8 mouse cellular contexts compared by ENCODE assay signal in genomic region chr4:129461183-129461960, GRCm38 (mm10). TPM values are rescaled to one million over a fixed set of nuclear protein-coding genes. Genes with fewer than 3 reads are reported as not detected.
DNase-seq lines count a peak whose midpoint lies in the region; ATAC-seq and TF ChIP-seq lines count a peak whose summit lies in the region.

Bsdc1 (plus strand) TSS chr4:129461581.

- H3K9ac ChIP-seq in heart, embryonic 15.5 days, result peak within 1 kb of the TSS; percentile 94
- peak within 1 kb of the TSS; percentile 98 for H3K9ac ChIP-seq in liver, embryonic 14.5 days (replicated peaks)
- peak within 1 kb of the TSS; percentile 66 for H3K9ac ChIP-seq in neural tube, embryonic 11.5 days (ENCODE audit: low read length)
- H3K9ac ChIP-seq in stomach, postnatal 0 days (ENCODE audit: low read length), result peak within 1 kb of the TSS; percentile 88

- no peaks in the 10 kb centered on the region for H3K9me3 ChIP-seq in forebrain, embryonic 10.5 days
- H3K9me3 ChIP-seq in heart, embryonic 15.5 days (replicated peaks), result no peaks in the 10 kb centered on the region
- H3K9me3 ChIP-seq in liver, embryonic 14.5 days (ENCODE audit: control insufficient read depth, low read length), result no peaks in the 10 kb centered on the region
- H3K9me3 ChIP-seq in neural tube, embryonic 11.5 days (ENCODE audit: control insufficient read depth, low read length), result no peaks in the 10 kb centered on the region
- H3K9me3 ChIP-seq in stomach, postnatal 0 days (ENCODE audit: control insufficient read depth, low read length), result no peaks in the 10 kb centered on the region

- no peaks in the 10 kb centered on the region for H3K27me3 ChIP-seq in forebrain, embryonic 10.5 days (ENCODE audit: poor library complexity, severe bottlenecking)
- H3K27me3 ChIP-seq in heart, embryonic 15.5 days, result no peaks in the 10 kb centered on the region
- H3K27me3 ChIP-seq in liver, embryonic 14.5 days (ENCODE audit: control insufficient read depth, insufficient read depth, low read length), result no peaks in the 10 kb centered on the region
- H3K27me3 ChIP-seq in neural tube, embryonic 11.5 days (ENCODE audit: control insufficient read depth, insufficient read depth, low read length), result no peaks in the 10 kb centered on the region
- no peaks in the 10 kb centered on the region for H3K27me3 ChIP-seq in stomach, postnatal 0 days (ENCODE audit: control insufficient read depth, insufficient read depth, low read length)

- H3K36me3 ChIP-seq in forebrain, embryonic 10.5 days (replicated peaks), result peaks cover 25% of the 10 kb centered on the region
- H3K36me3 ChIP-seq in heart, embryonic 15.5 days, result peaks cover 14% of the 10 kb centered on the region
- H3K36me3 ChIP-seq in liver, embryonic 14.5 days (replicated peaks; ENCODE audit: control insufficient read depth, insufficient read depth, low read depth), result peaks cover 20% of the 10 kb centered on the region
- peaks cover 3% of the 10 kb centered on the region for H3K36me3 ChIP-seq in neural tube, embryonic 11.5 days (ENCODE audit: control insufficient read depth, insufficient read depth, low read length)
- peaks cover 10% of the 10 kb centered on the region; the same call in 1 of the 2 replicates for H3K36me3 ChIP-seq in stomach, postnatal 0 days (ENCODE audit: control insufficient read depth, insufficient read depth, low read length)

- H3K27ac ChIP-seq in forebrain, embryonic 10.5 days, result peak within 1 kb of the TSS; percentile 89
- H3K27ac ChIP-seq in heart, embryonic 15.5 days, result peak within 1 kb of the TSS; percentile 88
- H3K27ac ChIP-seq in liver, embryonic 14.5 days, result peak within 1 kb of the TSS; percentile 99
- peak within 1 kb of the TSS; percentile 77 for H3K27ac ChIP-seq in neural tube, embryonic 11.5 days (ENCODE audit: low read depth, low read length)
- H3K27ac ChIP-seq in stomach, postnatal 0 days (replicated peaks), result peak within 1 kb of the TSS; percentile 87

- WGBS in forebrain, embryonic 10.5 days, result under 1% methylated on average over 46 of the region's 46 CpGs
- under 1% methylated on average over 46 of the region's 46 CpGs for WGBS in heart, embryonic 15.5 days
- under 1% methylated on average over 45 of the region's 46 CpGs for WGBS in liver, embryonic 14.5 days (ENCODE audit: insufficient replicate concordance)
- WGBS in neural tube, embryonic 11.5 days, result under 1% methylated on average over 46 of the region's 46 CpGs
- WGBS in stomach, postnatal 0 days, result under 1% methylated on average over 46 of the region's 46 CpGs

- TF ChIP-seq EP300 in liver, embryonic 14.5 days (IDR thresholded peaks at IDR 0.05; ENCODE audit: low read depth), result no peak
- TF ChIP-seq EP300 in stomach, postnatal 0 days (optimal IDR thresholded peaks at IDR 0.05), result peak; percentile 90

- DNase-seq in CD8-positive naive resting alpha-beta T cell, adult 2 months (ENCODE audit: low read depth in 2 of 2, low spot score in 2 of 2), result peak; percentile 99 to 100
- peak; percentile 100 for DNase-seq in c-Kit-positive CD71-negative TER-119-negative erythroid progenitor cells, embryonic 14.5 days (ENCODE audit: low read depth)
- DNase-seq in forebrain, embryonic 10.5 days (ENCODE audit: extremely low spot score, low spot score), result peak; percentile 100
- peak; percentile 100 for DNase-seq in kidney, postnatal 25 days
- peak; percentile 100 for DNase-seq in liver, embryonic 14.5 days (ENCODE audit: low read depth in 3 of 3, low spot score in 3 of 3)
- peak; percentile 99 for DNase-seq in neural tube, embryonic 11.5 days (ENCODE audit: low spot score)
- peak; percentile 100 for DNase-seq in stomach, postnatal 0 days (ENCODE audit: low spot score)

- ATAC-seq in heart, embryonic 15.5 days (replicated peaks; ENCODE audit: insufficient number of reproducible peaks, insufficient read depth, low FRiP score, low read depth), result peak; percentile 98
- peak; percentile 92 for ATAC-seq in liver, embryonic 14.5 days (ENCODE audit: insufficient read depth)
- peak; percentile 97 for ATAC-seq in neural tube, embryonic 11.5 days (ENCODE audit: insufficient read depth, low FRiP score, low TSS enrichment)
- peak; percentile 98 for ATAC-seq in stomach, postnatal 0 days (ENCODE audit: low FRiP score, low TSS enrichment)

- peak within 1 kb of the TSS; percentile 77 for H3K4me3 ChIP-seq in forebrain, embryonic 10.5 days
- H3K4me3 ChIP-seq in heart, embryonic 15.5 days, result peak within 1 kb of the TSS; percentile 99
- H3K4me3 ChIP-seq in liver, embryonic 14.5 days (ENCODE audit: insufficient read depth in 1 of 2, low read depth in 2 of 2, low read length in 2 of 2), result peak within 1 kb of the TSS; percentile 83 to 93
- H3K4me3 ChIP-seq in neural tube, embryonic 11.5 days (ENCODE audit: low read depth, low read length), result peak within 1 kb of the TSS; percentile 95
- H3K4me3 ChIP-seq in stomach, postnatal 0 days (ENCODE audit: low read depth, low read length), result peak within 1 kb of the TSS; percentile 93

- TF ChIP-seq CTCF in liver, embryonic 14.5 days (IDR thresholded peaks at IDR 0.05; ENCODE audit: low read depth), result no peak
- no peak; the same call in 1 of the 2 replicates for TF ChIP-seq CTCF in stomach, postnatal 0 days (IDR thresholded peaks at IDR 0.05; ENCODE audit: low read depth)

- peaks cover 17% of the 10 kb centered on the region for H3K4me1 ChIP-seq in forebrain, embryonic 10.5 days
- peaks cover 15% of the 10 kb centered on the region for H3K4me1 ChIP-seq in heart, embryonic 15.5 days (replicated peaks)
- H3K4me1 ChIP-seq in liver, embryonic 14.5 days (replicated peaks; ENCODE audit: control insufficient read depth in 2 of 2, insufficient read depth in 2 of 2, low read length in 1 of 2), result peaks cover 29 to 33% of the 10 kb centered on the region in 2 experiments
- H3K4me1 ChIP-seq in neural tube, embryonic 11.5 days (ENCODE audit: control insufficient read depth, insufficient read depth, low read length), result peaks cover 6% of the 10 kb centered on the region; the same call in 1 of the 2 replicates
- H3K4me1 ChIP-seq in stomach, postnatal 0 days (replicated peaks; ENCODE audit: control insufficient read depth, insufficient read depth), result peaks cover 3% of the 10 kb centered on the region; the same call in 1 of the 2 replicates

- H3K4me2 ChIP-seq in heart, embryonic 15.5 days, result peak within 1 kb of the TSS; percentile 83
- H3K4me2 ChIP-seq in liver, embryonic 14.5 days (ENCODE audit: low read depth), result peak within 1 kb of the TSS; percentile 96
- H3K4me2 ChIP-seq in neural tube, embryonic 11.5 days (ENCODE audit: low read depth), result peak within 1 kb of the TSS; percentile 72
- H3K4me2 ChIP-seq in stomach, postnatal 0 days (replicated peaks; ENCODE audit: low read depth), result peak within 1 kb of the TSS; percentile 70

RNA-seq across cellular contexts. Expression of gene Bsdc1, which starts in this region (rescaled TPM):
- 18.0 and 19.5 TPM in 2 replicates for polyA plus RNA-seq in forebrain, embryonic 10.5 days (2016; fragmentation: Nextera tagmentation; extraction: Ambion mirVana)
- 23.1 and 27.2 TPM in 2 replicates for polyA plus RNA-seq in heart, embryonic 15.5 days (2015; fragmentation: Nextera tagmentation; extraction: Ambion mirVana)
- 30.5 and 34.7 TPM in 2 replicates for polyA plus RNA-seq in liver, embryonic 14.5 days (2012; rRNA removed)
- 52.1 and 52.4 TPM in 2 replicates for polyA plus RNA-seq in liver, embryonic 14.5 days (2014; fragmentation: Nextera tagmentation; extraction: Ambion mirVana)
- 27.6 and 31.7 TPM in 2 replicates for polyA plus RNA-seq in neural tube, embryonic 11.5 days (2014; fragmentation: Nextera tagmentation; extraction: Ambion mirVana)
- 16.7 and 17.9 TPM in 2 replicates for polyA plus RNA-seq in stomach, postnatal 0 days (2015; fragmentation: Nextera tagmentation; extraction: Ambion mirVana)

Comparison
In these comparisons a context has a peak if more than half of its experiments do, and no peak if none do; other contexts are left out.
1. Peak in every context shown above with its lines: DNase-seq, ATAC-seq, H3K4me3 ChIP-seq and H3K27ac ChIP-seq.